Mouse (Mus musculus): ENCODE results near the gene Fam111a. TPM values are rescaled to one million over a fixed set of nuclear protein-coding genes. Genes with fewer than 3 reads are reported as not detected.

Fam111a gene
- polyA plus RNA-seq, 1 experiment from 2014 or later, result 28.9 TPM

GRCm38 (mm10) chr19:12501370-12502347 lies 43.9 kb upstream of the Fam111a start, which contains the start of gene Dtx4:
Gene Dtx4 (minus strand): TSS chr19:12501454.
- under 1% methylated on average over 19 of the region's 80 CpGs for WGBS
- peak; percentile 93 for ATAC-seq (ENCODE audit: low read depth)

GRCm38 (mm10) chr19:12502756-12503155 lies 42.8 kb upstream of the Fam111a start:
- Histone ChIP-seq H3K36me3 (ENCODE audit: control insufficient read depth, insufficient read depth, low read length) (no peaks in the 10 kb centered on the region), H3K4me2 (ENCODE audit: low read depth, low read length) (no peak overlapping the region), H3K4me1 (ENCODE audit: control insufficient read depth, insufficient read depth, low read length) (peaks cover 12% of the 10 kb centered on the region; the same call in 1 of the 2 replicates), H3K9me3 (ENCODE audit: control insufficient read depth, low read length) (no peaks in the 10 kb centered on the region), H3K4me3 (ENCODE audit: low read depth, low read length) (no peak overlapping the region), H3K27ac (replicated peaks; ENCODE audit: low read depth, low read length) (no peak overlapping the region), H3K27me3 (replicated peaks; ENCODE audit: control insufficient read depth, insufficient read depth, low read length) (peaks cover 5% of the 10 kb centered on the region; the same call in 1 of the 2 replicates), H3K9ac (ENCODE audit: low read depth, low read length) (no peak overlapping the region)
- DNase-seq (ENCODE audit: low spot score), result no peak
- ATAC-seq (ENCODE audit: low read depth), result no peak
- 89% methylated on average over 7 of the region's 7 CpGs for WGBS

More at GRCm38 (mm10) chr19:12501370-12502347, 43.9 kb upstream of the Fam111a start, which contains the start of gene Dtx4:
- Histone ChIP-seq H3K36me3 (ENCODE audit: control insufficient read depth, insufficient read depth, low read length) (no peaks in the 10 kb centered on the region), H3K4me1 (ENCODE audit: control insufficient read depth, insufficient read depth, low read length) (peaks cover 12% of the 10 kb centered on the region; the same call in 1 of the 2 replicates), H3K9me3 (ENCODE audit: control insufficient read depth, low read length) (no peaks in the 10 kb centered on the region), H3K4me2 (ENCODE audit: low read depth, low read length) (peak within 1 kb of the TSS; percentile 94), H3K9ac (ENCODE audit: low read depth, low read length) (peak within 1 kb of the TSS; percentile 86), H3K4me3 (ENCODE audit: low read depth, low read length) (peak within 1 kb of the TSS; percentile 73), H3K27me3 (replicated peaks; ENCODE audit: control insufficient read depth, insufficient read depth, low read length) (peaks cover 5% of the 10 kb centered on the region; the same call in 1 of the 2 replicates), H3K27ac (replicated peaks; ENCODE audit: low read depth, low read length) (peak within 1 kb of the TSS; percentile 88)
- DNase-seq (ENCODE audit: low spot score), result peak; percentile 97

- no peak overlapping the region for H3K4me2 ChIP-seq (ENCODE audit: low read depth, low read length)
- no peak overlapping the region for H3K9ac ChIP-seq (ENCODE audit: low read depth, low read length)
- no peaks in the 10 kb centered on the region for H3K36me3 ChIP-seq (ENCODE audit: control insufficient read depth, insufficient read depth, low read length)
- DNase-seq (ENCODE audit: low spot score), result no peak
- H3K4me3 ChIP-seq (ENCODE audit: low read depth, low read length), result no peak overlapping the region
- no peaks in the 10 kb centered on the region for H3K9me3 ChIP-seq (ENCODE audit: control insufficient read depth, low read length)
- no peak overlapping the region for H3K27ac ChIP-seq (replicated peaks; ENCODE audit: low read depth, low read length)
- ATAC-seq (ENCODE audit: low read depth), result no peak
- no peaks in the 10 kb centered on the region for H3K27me3 ChIP-seq (replicated peaks; ENCODE audit: control insufficient read depth, insufficient read depth, low read length)
- H3K4me1 ChIP-seq (ENCODE audit: control insufficient read depth, insufficient read depth, low read length), result no peaks in the 10 kb centered on the region
These were observed 30.9 kb upstream of the Fam111a start for GRCm38 (mm10) chr19:12514621-12515020.

- peak overlapping the region; percentile 44 for H3K4me3 ChIP-seq (ENCODE audit: low read depth, low read length)
- WGBS, result 2% methylated on average over 16 of the region's 16 CpGs
- no peaks in the 10 kb centered on the region for H3K36me3 ChIP-seq (ENCODE audit: control insufficient read depth, insufficient read depth, low read length)
- DNase-seq (ENCODE audit: low spot score) (peak; percentile 88), ATAC-seq (ENCODE audit: low read depth) (peak; percentile 77)
- H3K4me2 ChIP-seq (ENCODE audit: low read depth, low read length), result peak overlapping the region; percentile 67
- H3K9ac ChIP-seq (ENCODE audit: low read depth, low read length), result peak overlapping the region; percentile 69
- H3K27me3 ChIP-seq (replicated peaks; ENCODE audit: control insufficient read depth, insufficient read depth, low read length), result no peaks in the 10 kb centered on the region
- H3K4me1 ChIP-seq (ENCODE audit: control insufficient read depth, insufficient read depth, low read length), result no peaks in the 10 kb centered on the region
- no peaks in the 10 kb centered on the region for H3K9me3 ChIP-seq (ENCODE audit: control insufficient read depth, low read length)
- H3K27ac ChIP-seq (replicated peaks; ENCODE audit: low read depth, low read length), result peak overlapping the region; percentile 33; the same call in 1 of the 2 replicates
These were observed 27.6 kb upstream of the Fam111a start for GRCm38 (mm10) chr19:12517671-12518540.

- no peaks in the 10 kb centered on the region for H3K9me3 ChIP-seq (ENCODE audit: control insufficient read depth, low read length)
- no peaks in the 10 kb centered on the region for H3K4me1 ChIP-seq (ENCODE audit: control insufficient read depth, insufficient read depth, low read length)
- H3K4me3 ChIP-seq (ENCODE audit: low read depth, low read length), result peak overlapping the region; percentile 44
- H3K27me3 ChIP-seq (replicated peaks; ENCODE audit: control insufficient read depth, insufficient read depth, low read length), result no peaks in the 10 kb centered on the region
- DNase-seq (ENCODE audit: low spot score), result no peak
- no peak for ATAC-seq (ENCODE audit: low read depth)
- H3K27ac ChIP-seq (replicated peaks; ENCODE audit: low read depth, low read length), result no peak overlapping the region
- H3K4me2 ChIP-seq (ENCODE audit: low read depth, low read length), result peak overlapping the region; percentile 67
- no peak overlapping the region; the same call in 1 of the 2 replicates for H3K9ac ChIP-seq (ENCODE audit: low read depth, low read length)
- no peaks in the 10 kb centered on the region for H3K36me3 ChIP-seq (ENCODE audit: control insufficient read depth, insufficient read depth, low read length)
These were observed 27.0 kb upstream of the Fam111a start for GRCm38 (mm10) chr19:12518541-12518890.

GRCm38 (mm10) chr19:12523377-12523776 lies 22.2 kb upstream of the Fam111a start:
- Histone ChIP-seq H3K27ac (replicated peaks; ENCODE audit: low read depth, low read length) (no peak overlapping the region), H3K4me2 (ENCODE audit: low read depth, low read length) (no peak overlapping the region), H3K4me3 (ENCODE audit: low read depth, low read length) (no peak overlapping the region), H3K27me3 (replicated peaks; ENCODE audit: control insufficient read depth, insufficient read depth, low read length) (no peaks in the 10 kb centered on the region), H3K36me3 (ENCODE audit: control insufficient read depth, insufficient read depth, low read length) (no peaks in the 10 kb centered on the region), H3K9me3 (ENCODE audit: control insufficient read depth, low read length) (no peaks in the 10 kb centered on the region), H3K9ac (ENCODE audit: low read depth, low read length) (no peak overlapping the region), H3K4me1 (ENCODE audit: control insufficient read depth, insufficient read depth, low read length) (no peaks in the 10 kb centered on the region)
- DNase-seq (ENCODE audit: low spot score) (no peak), ATAC-seq (ENCODE audit: low read depth) (no peak)
- 38% methylated on average over 4 of the region's 4 CpGs for WGBS

- no peaks in the 10 kb centered on the region for H3K27me3 ChIP-seq (replicated peaks; ENCODE audit: control insufficient read depth, insufficient read depth, low read length)
- no peak overlapping the region for H3K4me2 ChIP-seq (ENCODE audit: low read depth, low read length)
- no peak overlapping the region for H3K9ac ChIP-seq (ENCODE audit: low read depth, low read length)
- no peak overlapping the region for H3K4me3 ChIP-seq (ENCODE audit: low read depth, low read length)
- no peak for ATAC-seq (ENCODE audit: low read depth)
- H3K36me3 ChIP-seq (ENCODE audit: control insufficient read depth, insufficient read depth, low read length), result no peaks in the 10 kb centered on the region
- H3K4me1 ChIP-seq (ENCODE audit: control insufficient read depth, insufficient read depth, low read length), result no peaks in the 10 kb centered on the region
- DNase-seq (ENCODE audit: low spot score), result no peak
- H3K27ac ChIP-seq (replicated peaks; ENCODE audit: low read depth, low read length), result no peak overlapping the region
- H3K9me3 ChIP-seq (ENCODE audit: control insufficient read depth, low read length), result no peaks in the 10 kb centered on the region
These were observed 8.4 kb upstream of the Fam111a start for GRCm38 (mm10) chr19:12537168-12537567.

- WGBS, result 88% methylated on average over 1 of the region's 1 CpGs
- Histone ChIP-seq H3K9ac (ENCODE audit: low read depth, low read length) (no peak overlapping the region), H3K4me2 (ENCODE audit: low read depth, low read length) (no peak overlapping the region), H3K27ac (replicated peaks; ENCODE audit: low read depth, low read length) (no peak overlapping the region), H3K4me1 (ENCODE audit: control insufficient read depth, insufficient read depth, low read length) (no peaks in the 10 kb centered on the region), H3K27me3 (replicated peaks; ENCODE audit: control insufficient read depth, insufficient read depth, low read length) (no peaks in the 10 kb centered on the region), H3K36me3 (ENCODE audit: control insufficient read depth, insufficient read depth, low read length) (no peaks in the 10 kb centered on the region), H3K4me3 (ENCODE audit: low read depth, low read length) (no peak overlapping the region), H3K9me3 (ENCODE audit: control insufficient read depth, low read length) (no peaks in the 10 kb centered on the region)
- no peak for ATAC-seq (ENCODE audit: low read depth)
- no peak for DNase-seq (ENCODE audit: low spot score)
These were observed 5.6 kb upstream of the Fam111a start for GRCm38 (mm10) chr19:12539975-12540374.

Data from embryonic facial prominence, embryonic 14.5 days (tissue).